Comparison of ENCODE assay signal across 8 mouse cellular contexts in the genomic region with DNA sequence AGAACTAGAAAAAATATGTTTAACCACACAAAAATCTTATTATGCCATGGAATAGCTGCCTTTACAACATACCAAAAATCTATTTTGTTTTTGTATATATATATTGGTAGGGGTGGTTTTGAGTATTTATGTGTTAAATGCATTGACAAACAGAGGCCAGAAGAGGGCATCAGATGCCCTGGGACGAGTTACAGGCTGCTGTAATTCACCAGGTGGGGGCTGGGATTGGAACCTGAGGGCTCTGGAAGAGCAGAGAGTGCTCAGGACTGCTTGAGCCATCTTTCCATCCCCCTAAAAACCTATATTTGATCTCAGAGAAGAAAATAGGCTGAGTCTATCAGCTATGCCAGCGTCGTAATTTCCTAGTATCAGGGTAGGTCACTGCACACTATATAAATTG. TPM values are rescaled to one million over a fixed set of nuclear protein-coding genes. Genes with fewer than 3 reads are reported as not detected.
DNase-seq lines count a peak whose midpoint lies in the region; ATAC-seq and TF ChIP-seq lines count a peak whose summit lies in the region.

No protein-coding gene starts in this region.

- no peak overlapping the region for H3K4me3 ChIP-seq in intestine, postnatal 0 days (ENCODE audit: low read depth, low read length)
- H3K4me3 ChIP-seq in intestine, embryonic 16.5 days (ENCODE audit: low read length) = no peak overlapping the region
- H3K4me3 ChIP-seq in E14TG2a.4 (replicated peaks; ENCODE audit: low read length) = no peak overlapping the region
- H3K4me3 ChIP-seq in forebrain, embryonic 16.5 days (replicated peaks; ENCODE audit: low read length) = no peak overlapping the region

- peak; percentile 75 for DNase-seq in brain, adult 2 months (ENCODE audit: low read depth, low spot score)
- DNase-seq in frontal cortex, postnatal 36 days (ENCODE audit: low spot score in 2 of 2) = peak; percentile 22 to 53
- peak; percentile 28 for DNase-seq in lung, postnatal 14 days
- peak; percentile 14 for DNase-seq in thymus, postnatal 25 days

- no peaks in the 10 kb centered on the region for H3K9me3 ChIP-seq in intestine, postnatal 0 days (ENCODE audit: control insufficient read depth)
- H3K9me3 ChIP-seq in intestine, embryonic 16.5 days (ENCODE audit: control insufficient read depth, low read length) = no peaks in the 10 kb centered on the region
- no peaks in the 10 kb centered on the region for H3K9me3 ChIP-seq in E14TG2a.4 (ENCODE audit: low read length)
- no peaks in the 10 kb centered on the region for H3K9me3 ChIP-seq in forebrain, embryonic 16.5 days (ENCODE audit: control insufficient read depth, low read length)

- no peaks in the 10 kb centered on the region for H3K27me3 ChIP-seq in intestine, postnatal 0 days (replicated peaks; ENCODE audit: control insufficient read depth, insufficient read depth, low read length)
- no peaks in the 10 kb centered on the region for H3K27me3 ChIP-seq in intestine, embryonic 16.5 days (replicated peaks; ENCODE audit: control insufficient read depth, insufficient read depth, low read length)
- no peaks in the 10 kb centered on the region for H3K27me3 ChIP-seq in E14TG2a.4 (ENCODE audit: insufficient read depth, low read length)
- no peaks in the 10 kb centered on the region for H3K27me3 ChIP-seq in forebrain, embryonic 16.5 days (replicated peaks; ENCODE audit: control insufficient read depth, insufficient read depth, low read length)

- no peaks in the 10 kb centered on the region for H3K4me1 ChIP-seq in intestine, postnatal 0 days (replicated peaks; ENCODE audit: control insufficient read depth, insufficient read depth, low read length)
- H3K4me1 ChIP-seq in intestine, embryonic 16.5 days (ENCODE audit: control insufficient read depth, insufficient read depth, low read length) = 0 out of 2 replicates have a peak, but pooled peaks cover 8% of the 10 kb centered on the region
- peaks cover 11% of the 10 kb centered on the region for H3K4me1 ChIP-seq in E14TG2a.4 (replicated peaks; ENCODE audit: low read depth, low read length)
- peaks cover 12% of the 10 kb centered on the region for H3K4me1 ChIP-seq in forebrain, embryonic 16.5 days (replicated peaks; ENCODE audit: control insufficient read depth, insufficient read depth, low read length)

- H3K36me3 ChIP-seq in intestine, postnatal 0 days (ENCODE audit: control insufficient read depth, insufficient read depth) = no peaks in the 10 kb centered on the region
- no peaks in the 10 kb centered on the region for H3K36me3 ChIP-seq in intestine, embryonic 16.5 days (ENCODE audit: control insufficient read depth, insufficient read depth, low read length)
- H3K36me3 ChIP-seq in E14TG2a.4 (ENCODE audit: insufficient read depth, low read length) = peaks cover 12% of the 10 kb centered on the region
- no peaks in the 10 kb centered on the region for H3K36me3 ChIP-seq in forebrain, embryonic 16.5 days (ENCODE audit: control insufficient read depth, insufficient read depth)

- 20% methylated on average over 3 of the region's 3 CpGs for WGBS in intestine, postnatal 0 days
- WGBS in intestine, embryonic 16.5 days = 8% methylated on average over 3 of the region's 3 CpGs
- 22% methylated on average over 3 of the region's 3 CpGs for WGBS in forebrain, embryonic 16.5 days

- peak; percentile 73 for TF ChIP-seq CTCF in intestine, postnatal 0 days (IDR thresholded peaks at IDR 0.05; ENCODE audit: low read depth)
- peak; percentile 51 for TF ChIP-seq CTCF in E14TG2a.4 (conservative IDR thresholded peaks at IDR 0.05; ENCODE audit: low read length)

- no peak overlapping the region for H3K27ac ChIP-seq in intestine, postnatal 0 days (ENCODE audit: low read depth, low read length)
- H3K27ac ChIP-seq in intestine, embryonic 16.5 days (ENCODE audit: low read length) = no peak overlapping the region
- no peak overlapping the region for H3K27ac ChIP-seq in forebrain, embryonic 16.5 days (ENCODE audit: low read length)

- ATAC-seq in intestine, postnatal 0 days = no peak
- ATAC-seq in intestine, embryonic 16.5 days = no peak
- no peak for ATAC-seq in forebrain, embryonic 16.5 days

- no peak overlapping the region for H3K9ac ChIP-seq in intestine, postnatal 0 days (ENCODE audit: low read depth, low read length)
- no peak overlapping the region; the same call in 1 of the 2 replicates for H3K9ac ChIP-seq in intestine, embryonic 16.5 days (ENCODE audit: low read depth, low read length)
- H3K9ac ChIP-seq in forebrain, embryonic 16.5 days (replicated peaks; ENCODE audit: low read depth, low read length) = no peak overlapping the region

- no peak overlapping the region for H3K4me2 ChIP-seq in intestine, postnatal 0 days (replicated peaks; ENCODE audit: low read depth)
- no peak overlapping the region for H3K4me2 ChIP-seq in intestine, embryonic 16.5 days (ENCODE audit: low read depth, low read length)
- H3K4me2 ChIP-seq in forebrain, embryonic 16.5 days (ENCODE audit: low read length) = no peak overlapping the region

RNA-seq across cellular contexts. Expression of a gene that starts 2.9 kb away (rescaled TPM):
- 8.4 and 8.8 TPM in 2 replicates for polyA plus RNA-seq in intestine, postnatal 0 days (2015; fragmentation: Nextera tagmentation; extraction: Ambion mirVana)
- 22.6 and 26.3 TPM in 2 replicates for polyA plus RNA-seq in intestine, embryonic 16.5 days (2015; fragmentation: Nextera tagmentation; extraction: Ambion mirVana)
- polyA plus RNA-seq in forebrain, embryonic 16.5 days (2015; fragmentation: Nextera tagmentation; extraction: Ambion mirVana) = 33.5 and 36.9 TPM in 2 replicates

RNA-seq across cellular contexts. Expression of a gene that starts 47.2 kb away (rescaled TPM):
- polyA plus RNA-seq in intestine, postnatal 0 days (2015; fragmentation: Nextera tagmentation; extraction: Ambion mirVana) = 9.7 and 11.5 TPM in 2 replicates
- polyA plus RNA-seq in intestine, embryonic 16.5 days (2015; fragmentation: Nextera tagmentation; extraction: Ambion mirVana) = 16.3 and 16.9 TPM in 2 replicates
- polyA plus RNA-seq in forebrain, embryonic 16.5 days (2015; fragmentation: Nextera tagmentation; extraction: Ambion mirVana) = 38.0 and 40.0 TPM in 2 replicates

Comparison
In these comparisons a context has a peak if more than half of its experiments do, and no peak if none do; other contexts are left out.
1. DNase-seq: peak in every context shown above with its lines; median percentile 75 in brain, adult 2 months; 38 in frontal cortex, postnatal 36 days; 28 in lung, postnatal 14 days; 14 in thymus, postnatal 25 days.